Mouse (Mus musculus) ES-E14 (cell line): ENCODE measurements around the gene Rbm38.

ENCODE experiments used
- HCFC1 ChIP-seq: IDR thresholded peaks from 2 replicates; pipeline ENCODE4 v1.6.1; 2012; ENCODE audit warnings: low read length, inconsistent platforms, borderline replicate concordance; ENCODE audit not compliant: insufficient read depth
- MAFK ChIP-seq: IDR thresholded peaks from 2 replicates; pipeline ENCODE4 v1.6.1; 2014; ENCODE audit warnings: mild to moderate bottlenecking, low read depth, low read length, inconsistent platforms; ENCODE audit not compliant: insufficient read depth
- ZNF384 ChIP-seq: IDR thresholded peaks from 2 replicates; pipeline ENCODE4 v1.6.1; 2012; ENCODE audit warnings: low read depth, low read length, inconsistent platforms

DNA sequence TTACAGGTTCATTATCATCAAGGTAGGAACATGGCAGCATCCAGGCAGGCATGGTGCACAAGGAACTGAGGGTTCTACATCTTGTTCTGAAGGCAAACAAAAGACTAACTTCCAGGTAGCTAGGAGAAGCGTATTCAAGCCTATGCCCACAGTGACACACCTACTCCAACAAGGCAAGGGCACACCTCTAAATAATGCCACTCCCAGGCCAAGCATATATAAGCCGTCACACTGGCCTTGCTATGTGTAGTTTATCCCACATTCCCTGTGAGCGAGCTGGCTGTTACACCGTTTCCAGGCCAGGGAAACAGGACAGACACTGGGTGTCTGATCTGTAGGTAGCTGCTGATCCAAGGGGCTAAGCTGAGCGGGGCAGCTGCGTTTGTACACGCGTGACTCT, 8.9 kb upstream of the Rbm38 start:
- TF ChIP-seq HCFC1 (no peak), MAFK (no peak), ZNF384 (no peak)
